Mouse (Mus musculus) stomach, embryonic 16.5 days (tissue): ENCODE measurements around the gene Ddx19a. TPM values are rescaled to one million over a fixed set of nuclear protein-coding genes. Genes with fewer than 3 reads are reported as not detected.
"Not testable (repeated sequence)": the region's sequence is repeated elsewhere in the genome, so short reads cannot be mapped to it uniquely, and the experiment has no call there.

Experiments used
- ATAC-seq: fragments of 200-750 bp; cut with Nextera tagmentation; 2 replicates; pipeline ENCODE4 v1.8.0; 2017; ENCODE audit warnings: moderate number of reproducible peaks, moderate TSS enrichment; ENCODE audit not compliant: insufficient read depth, low FRiP score
- H3K27ac ChIP-seq: fragments of 300-500 bp; sonication (generic); 2 replicates; pipeline ENCODE4 v1.5.1; 2014; ENCODE audit warnings: low read length
- H3K27me3 ChIP-seq: fragments of 300-500 bp; sonication (generic); 2 replicates; pipeline ENCODE4 v1.6.1; 2014; ENCODE audit warnings: low read length, control low read depth, mixed read lengths; ENCODE audit not compliant: control insufficient read depth, insufficient read depth
- H3K36me3 ChIP-seq: fragments of 300-500 bp; sonication (generic); 2 replicates; pipeline ENCODE4 v1.6.1; 2014; ENCODE audit warnings: low read length; ENCODE audit not compliant: control insufficient read depth, insufficient read depth
- H3K4me1 ChIP-seq: fragments of 300-500 bp; sonication (generic); 2 replicates; pipeline ENCODE4 v1.6.1; 2014; ENCODE audit warnings: low read length, control low read depth, mixed read lengths; ENCODE audit not compliant: control insufficient read depth, insufficient read depth
- H3K4me2 ChIP-seq: fragments of 300-500 bp; sonication (generic); 2 replicates; pipeline ENCODE4 v1.6.1; 2014; ENCODE audit warnings: low read depth, low read length, mixed read lengths
- H3K4me3 ChIP-seq: fragments of 300-500 bp; sonication (generic); replicated peaks from 2 replicates; pipeline ENCODE4 v1.5.1; 2014; ENCODE audit warnings: mild to moderate bottlenecking, low read length
- H3K9ac ChIP-seq: fragments of 300-500 bp; sonication (generic); 2 replicates; pipeline ENCODE4 v1.6.1; 2014; ENCODE audit warnings: low read length
- H3K9me3 ChIP-seq: fragments of 300-500 bp; sonication (generic); replicated peaks from 2 replicates; pipeline ENCODE4 v1.6.1; 2016; ENCODE audit warnings: low read length, control low read depth; ENCODE audit not compliant: control insufficient read depth
- WGBS: fragments of 180-500 bp; shearing (Covaris S2); extraction: QIAGEN DNeasy Blood & Tissue Kit; methylation state at CpG from one replicate; pipeline ENCODE4 v1.1.7; 2014; 5-methylcytosine and 5-hydroxymethylcytosine counted together
- polyA plus RNA-seq: library from polyadenylated mRNA; unstranded; fragments of >200 nt; fragmentation: Nextera tagmentation; extraction: Ambion mirVana; gene quantifications from 2 replicates; pipeline ENCODE4 v1.2.1, GENCODE M21; 2015

Gene Ddx19a
- polyA plus RNA-seq, 1 experiment from 2014 or later: 12.5 TPM

- 0 out of 2 replicates have a peak, but pooled peaks cover 9% of the 10 kb centered on the region for H3K36me3 ChIP-seq
- H3K27ac ChIP-seq: no peak overlapping the region
- no peaks in the 10 kb centered on the region for H3K27me3 ChIP-seq
- H3K9ac ChIP-seq: no peak overlapping the region
- no peak for ATAC-seq
- no peaks in the 10 kb centered on the region for H3K9me3 ChIP-seq
- no peak overlapping the region for H3K4me3 ChIP-seq
- 90% methylated on average over 6 of the region's 6 CpGs for WGBS
- no peak overlapping the region for H3K4me2 ChIP-seq
- no peaks in the 10 kb centered on the region for H3K4me1 ChIP-seq
Observed at GRCm38 (mm10) chr8:110959906-110960305, 37.7 kb downstream of the Ddx19a start.

- 0 out of 2 replicates have a peak, but pooled peaks cover 9% of the 10 kb centered on the region for H3K36me3 ChIP-seq
- 94% methylated on average over 12 of the region's 12 CpGs for WGBS
- no peaks in the 10 kb centered on the region for H3K4me1 ChIP-seq
- no peaks in the 10 kb centered on the region for H3K9me3 ChIP-seq
- H3K9ac ChIP-seq: no peak overlapping the region
- ATAC-seq: no peak
- H3K4me3 ChIP-seq: no peak overlapping the region
- H3K27me3 ChIP-seq: no peaks in the 10 kb centered on the region
- no peak overlapping the region for H3K4me2 ChIP-seq
- H3K27ac ChIP-seq: no peak overlapping the region
Observed at GRCm38 (mm10) chr8:110959071-110959780, 38.4 kb downstream of the Ddx19a start.

- H3K36me3 ChIP-seq, H3K9me3 ChIP-seq, H3K9ac ChIP-seq, H3K4me3 ChIP-seq, H3K4me1 ChIP-seq, H3K27ac ChIP-seq, ATAC-seq, H3K27me3 ChIP-seq, H3K4me2 ChIP-seq: not testable (repeated sequence)
- 91% methylated on average over 7 of the region's 7 CpGs for WGBS
Observed at GRCm38 (mm10) chr8:110958553-110958952, 39.0 kb downstream of the Ddx19a start.

GRCm38 (mm10) chr8:110958135-110958534, 39.5 kb downstream of the Ddx19a start:
- WGBS: 88% methylated on average over 5 of the region's 5 CpGs
- ATAC-seq: no peak
- Histone ChIP-seq H3K27me3 (no peaks in the 10 kb centered on the region), H3K4me2 (no peak overlapping the region), H3K9ac (no peak overlapping the region), H3K4me1 (no peaks in the 10 kb centered on the region), H3K27ac (no peak overlapping the region), H3K4me3 (no peak overlapping the region), H3K9me3 (no peaks in the 10 kb centered on the region), H3K36me3 (0 out of 2 replicates have a peak, but pooled peaks cover 9% of the 10 kb centered on the region)

- no peak for ATAC-seq
- Histone ChIP-seq H3K9me3 (no peaks in the 10 kb centered on the region), H3K4me3 (no peak overlapping the region), H3K4me2 (no peak overlapping the region), H3K9ac (no peak overlapping the region), H3K27me3 (no peaks in the 10 kb centered on the region), H3K27ac (no peak overlapping the region), H3K36me3 (0 out of 2 replicates have a peak, but pooled peaks cover 9% of the 10 kb centered on the region), H3K4me1 (no peaks in the 10 kb centered on the region)
- 91% methylated on average over 19 of the region's 19 CpGs for WGBS
Observed at GRCm38 (mm10) chr8:110957471-110957870, 40.1 kb downstream of the Ddx19a start.

- Histone ChIP-seq H3K36me3 (0 out of 2 replicates have a peak, but pooled peaks cover 9% of the 10 kb centered on the region), H3K4me2 (no peak overlapping the region)
Observed at GRCm38 (mm10) chr8:110956619-110957450, 40.8 kb downstream of the Ddx19a start.

GRCm38 (mm10) chr8:110954776-110955175, 42.8 kb downstream of the Ddx19a start:
- H3K27ac ChIP-seq: no peak overlapping the region
- H3K27me3 ChIP-seq: no peaks in the 10 kb centered on the region
- 0 out of 2 replicates have a peak, but pooled peaks cover 9% of the 10 kb centered on the region for H3K36me3 ChIP-seq
- no peak overlapping the region for H3K9ac ChIP-seq
- no peak for ATAC-seq
- H3K9me3 ChIP-seq: no peaks in the 10 kb centered on the region
- 60% methylated on average over 8 of the region's 8 CpGs for WGBS
- no peak overlapping the region for H3K4me2 ChIP-seq
- no peaks in the 10 kb centered on the region for H3K4me1 ChIP-seq
- H3K4me3 ChIP-seq: no peak overlapping the region

More at GRCm38 (mm10) chr8:110956619-110957450, 40.8 kb downstream of the Ddx19a start:
- 89% methylated on average over 15 of the region's 15 CpGs for WGBS
- Histone ChIP-seq H3K27me3 (no peaks in the 10 kb centered on the region), H3K27ac (no peak overlapping the region), H3K4me3 (no peak overlapping the region), H3K4me1 (no peaks in the 10 kb centered on the region), H3K9ac (no peak overlapping the region), H3K9me3 (no peaks in the 10 kb centered on the region)
- ATAC-seq: no peak

GRCm38 (mm10) chr8:110950065-110950484, 47.5 kb downstream of the Ddx19a start:
- ATAC-seq: no peak
- no peak overlapping the region for H3K4me3 ChIP-seq
- no peak overlapping the region for H3K27ac ChIP-seq
- H3K9ac ChIP-seq: no peak overlapping the region
- H3K36me3 ChIP-seq: no peaks in the 10 kb centered on the region
- no peaks in the 10 kb centered on the region for H3K27me3 ChIP-seq
- no peak overlapping the region for H3K4me2 ChIP-seq
- WGBS: 80% methylated on average over 17 of the region's 17 CpGs
- no peaks in the 10 kb centered on the region for H3K4me1 ChIP-seq
- no peaks in the 10 kb centered on the region for H3K9me3 ChIP-seq

GRCm38 (mm10) chr8:110945716-110946115, 51.9 kb downstream of the Ddx19a start:
- Histone ChIP-seq H3K4me1 (peaks cover 4% of the 10 kb centered on the region), H3K27ac (no peak overlapping the region), H3K36me3 (no peaks in the 10 kb centered on the region), H3K4me3 (no peak overlapping the region), H3K9ac (no peak overlapping the region), H3K27me3 (no peaks in the 10 kb centered on the region), H3K4me2 (no peak overlapping the region), H3K9me3 (no peaks in the 10 kb centered on the region)
- no peak for ATAC-seq
- 59% methylated on average over 4 of the region's 4 CpGs for WGBS
